Comparison of ENCODE assay signal across 7 mouse cellular contexts in the genomic region with DNA sequence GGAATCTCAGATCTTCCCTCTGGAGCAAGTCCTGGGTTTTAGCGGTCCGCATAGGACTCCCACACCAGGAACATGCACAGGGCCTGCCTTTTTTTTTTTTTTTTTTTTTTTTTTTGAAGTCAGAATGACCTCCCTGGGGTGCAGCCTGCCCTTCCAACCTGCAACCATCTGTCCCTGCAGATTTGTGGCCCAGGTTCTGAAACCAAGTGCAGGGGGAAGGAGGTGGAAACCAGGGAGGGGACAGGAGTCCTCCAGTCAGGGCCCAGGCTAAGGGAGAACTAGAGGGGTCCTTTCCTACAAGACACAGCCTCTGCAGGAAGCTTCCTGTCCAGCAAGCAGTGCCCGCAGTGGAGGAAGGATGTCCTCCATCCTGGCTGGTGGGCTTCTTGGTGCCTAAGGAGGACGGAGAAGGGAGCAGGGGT. TPM values are rescaled to one million over a fixed set of nuclear protein-coding genes. Genes with fewer than 3 reads are reported as not detected.
DNase-seq lines count a peak whose midpoint lies in the region; ATAC-seq and TF ChIP-seq lines count a peak whose summit lies in the region.

No protein-coding gene starts in this region.

- no peak for TF ChIP-seq POLR2A in spleen, adult 2 months (IDR thresholded peaks at IDR 0.05; ENCODE audit: low read depth, low read length)

- H3K9me3 ChIP-seq in midbrain, embryonic 12.5 days = no peaks in the 10 kb centered on the region

- peak; percentile 4; the same call in 1 of the 2 replicates for ATAC-seq in midbrain, embryonic 12.5 days (ENCODE audit: low FRiP score, low read depth)
- ATAC-seq in erythroid progenitor cell, adult 5-6 weeks (replicated peaks; ENCODE audit: low FRiP score, poor library complexity, severe bottlenecking) = no peak

- 0 out of 2 replicates have a peak, but pooled peaks cover 1% of the 10 kb centered on the region for H3K36me3 ChIP-seq in spleen, adult 2 months (ENCODE audit: control insufficient read depth, insufficient read depth, low read length)
- peaks cover 21% of the 10 kb centered on the region for H3K36me3 ChIP-seq in midbrain, embryonic 12.5 days

- no peak overlapping the region for H3K27ac ChIP-seq in spleen, adult 2 months (ENCODE audit: insufficient read depth, low read length)
- H3K27ac ChIP-seq in midbrain, embryonic 12.5 days (replicated peaks) = peak overlapping the region; percentile 78

- H3K4me1 ChIP-seq in spleen, adult 2 months (ENCODE audit: control insufficient read depth, insufficient read depth, insufficient read length) = peaks cover 2% of the 10 kb centered on the region; the same call in 1 of the 2 replicates
- peaks cover 43% of the 10 kb centered on the region for H3K4me1 ChIP-seq in midbrain, embryonic 12.5 days

- no peak for TF ChIP-seq CTCF in spleen, adult 2 months (IDR thresholded peaks at IDR 0.05; ENCODE audit: extremely low read depth, insufficient read depth, insufficient read length, insufficient replicate concordance)

- peak overlapping the region; percentile 78 for H3K4me2 ChIP-seq in midbrain, embryonic 12.5 days (replicated peaks)

- H3K4me3 ChIP-seq in spleen, adult 2 months (ENCODE audit: extremely low read depth, insufficient read depth, insufficient read length) = peak overlapping the region; percentile 82
- H3K4me3 ChIP-seq in midbrain, embryonic 12.5 days = peak overlapping the region; percentile 86

- intact Hi-C loops in heart, postnatal 10 days (cut with DNase I) = no loop called here

- H3K27me3 ChIP-seq in spleen, adult 2 months (ENCODE audit: control insufficient read depth, insufficient read depth, low read length) = 0 out of 2 replicates have a peak, but pooled peaks cover 2% of the 10 kb centered on the region
- H3K27me3 ChIP-seq in midbrain, embryonic 12.5 days = peaks cover 18% of the 10 kb centered on the region; the same call in 1 of the 2 replicates

- DNase-seq in spleen, adult 2 months (ENCODE audit: low read depth in 1 of 2, low spot score in 2 of 2) = no peak
- DNase-seq in spleen, adult 12 weeks (ENCODE audit: low spot score) = no peak
- peak; percentile 84 for DNase-seq in cerebellum, postnatal 25 days
- DNase-seq in heart, postnatal 10 days = peak; percentile 24 to 33
- DNase-seq in thymus, postnatal 25 days = no peak

- peak overlapping the region; percentile 85 for H3K9ac ChIP-seq in midbrain, embryonic 12.5 days (replicated peaks)

- 37% methylated on average over 4 of the region's 4 CpGs for WGBS in spleen, adult 2 months
- WGBS in midbrain, embryonic 12.5 days = 15% methylated on average over 4 of the region's 4 CpGs

RNA-seq across cellular contexts. Expression of gene Trim3, which starts 0.8 kb away (rescaled TPM):
- 25.4 and 35.1 TPM in 2 replicates for polyA plus RNA-seq in spleen, adult 2 months (2012; rRNA removed)
- 10 to 100 TPM; 34.4 to 36.9 TPM for total RNA-seq in heart, postnatal 10 days (2021)
- 54.1 and 55.5 TPM in 2 replicates for polyA plus RNA-seq in midbrain, embryonic 12.5 days (2016; fragmentation: Nextera tagmentation; extraction: Ambion mirVana)
- 1.4 and 5.9 TPM in 2 replicates for total RNA-seq in erythroid progenitor cell, adult 5-6 weeks (2015; ENCODE audit: low replicate concordance)
- total RNA-seq in erythroid progenitor cell, adult 5-6 weeks (2017; ENCODE audit: low replicate concordance) = 1.4 TPM in 1 of 2 replicates, not detected in the other

RNA-seq across cellular contexts. Expression of gene Timm10b, which starts 7.3 kb away (rescaled TPM):
- 87.3 and 118 TPM in 2 replicates for polyA plus RNA-seq in spleen, adult 2 months (2012; rRNA removed)
- 100 to 1,000 TPM in 1 of 2 experiments, 10 to 100 TPM in 1; 97.3 to 100 TPM for total RNA-seq in heart, postnatal 10 days (2021)
- 135 and 143 TPM in 2 replicates for polyA plus RNA-seq in midbrain, embryonic 12.5 days (2016; fragmentation: Nextera tagmentation; extraction: Ambion mirVana)
- 20.2 and 20.5 TPM in 2 replicates for total RNA-seq in erythroid progenitor cell, adult 5-6 weeks (2015; ENCODE audit: low replicate concordance)
- total RNA-seq in erythroid progenitor cell, adult 5-6 weeks (2017; ENCODE audit: low replicate concordance) = 19.7 and 27.1 TPM in 2 replicates

RNA-seq across cellular contexts. Expression of gene Arfip2, which starts 7.7 kb away (rescaled TPM):
- 38.1 and 38.3 TPM in 2 replicates for polyA plus RNA-seq in spleen, adult 2 months (2012; rRNA removed)
- 10 to 100 TPM; 24.1 to 24.5 TPM for total RNA-seq in heart, postnatal 10 days (2021)
- 71.4 and 79.3 TPM in 2 replicates for polyA plus RNA-seq in midbrain, embryonic 12.5 days (2016; fragmentation: Nextera tagmentation; extraction: Ambion mirVana)
- 5.0 and 20.2 TPM in 2 replicates for total RNA-seq in erythroid progenitor cell, adult 5-6 weeks (2015; ENCODE audit: low replicate concordance)
- 5.9 TPM in 1 of 2 replicates, not detected in the other for total RNA-seq in erythroid progenitor cell, adult 5-6 weeks (2017; ENCODE audit: low replicate concordance)

RNA-seq across cellular contexts. Expression of gene Gm45799, which starts 7.8 kb away (rescaled TPM):
- 155 and 230 TPM in 2 replicates for polyA plus RNA-seq in spleen, adult 2 months (2012; rRNA removed)
- 1 to 10 TPM; 1.1 to 3.0 TPM for total RNA-seq in heart, postnatal 10 days (2021)
- 3.3 TPM in 2 replicates for polyA plus RNA-seq in midbrain, embryonic 12.5 days (2016; fragmentation: Nextera tagmentation; extraction: Ambion mirVana)
- 1.8 TPM in 1 of 2 replicates, not detected in the other for total RNA-seq in erythroid progenitor cell, adult 5-6 weeks (2015; ENCODE audit: low replicate concordance)
- 3.9 TPM in 1 of 2 replicates, not detected in the other for total RNA-seq in erythroid progenitor cell, adult 5-6 weeks (2017; ENCODE audit: low replicate concordance)

RNA-seq across cellular contexts. Expression of gene Dnhd1, which starts 18.1 kb away (rescaled TPM):
- polyA plus RNA-seq in spleen, adult 2 months (2012; rRNA removed) = 1.4 and 2.3 TPM in 2 replicates
- under 1 TPM; 0.45 to 0.72 TPM for total RNA-seq in heart, postnatal 10 days (2021)
- polyA plus RNA-seq in midbrain, embryonic 12.5 days (2016; fragmentation: Nextera tagmentation; extraction: Ambion mirVana) = 1.0 and 1.5 TPM in 2 replicates
- total RNA-seq in erythroid progenitor cell, adult 5-6 weeks (2015; ENCODE audit: low replicate concordance) = not detected in 2 replicates
- 0.38 and 2.4 TPM in 2 replicates for total RNA-seq in erythroid progenitor cell, adult 5-6 weeks (2017; ENCODE audit: low replicate concordance)

Comparison
In these comparisons a context has a peak if more than half of its experiments do, and no peak if none do; other contexts are left out.
1. DNase-seq: peak in cerebellum, postnatal 25 days (2 of 2) and heart, postnatal 10 days (2 of 2); none in spleen, adult 2 months (0 of 2), spleen, adult 12 weeks (single experiment) and thymus, postnatal 25 days (single experiment).
2. RNA of gene Trim3, which starts 0.8 kb away (total RNA-seq): 34.4 to 36.9 TPM in heart, postnatal 10 days; 1.4 to 5.9 TPM in erythroid progenitor cell, adult 5-6 weeks; every median in the first group is over 4 times any median in the second.